Mouse (Mus musculus) liver, embryonic 11.5 days (tissue): ENCODE data around the gene Gm8677. TPM values are rescaled to one million over a fixed set of nuclear protein-coding genes. Genes with fewer than 3 reads are reported as not detected.
"Not testable (repeated sequence)": the region's sequence is repeated elsewhere in the genome, so short reads cannot be mapped to it uniquely, and the experiment has no call there.

Experiments
- ATAC-seq: fragments of 200-750 bp; cut with Nextera tagmentation; replicated peaks from 2 replicates; pipeline ENCODE4 v1.8.0; 2017; ENCODE audit warnings: moderate number of reproducible peaks, mild to moderate bottlenecking, moderate TSS enrichment, moderate library complexity; ENCODE audit not compliant: low FRiP score
- DNase-seq: peaks from one replicate; pipeline ENCODE4 v3.0.0-alpha.2; 2017; ENCODE audit warnings: low spot score
- H3K27ac ChIP-seq: fragments of 300-500 bp; sonication (generic); 2 replicates; pipeline ENCODE4 v1.5.1; 2014; ENCODE audit warnings: mild to moderate bottlenecking, low read depth, low read length, control low read depth
- H3K27me3 ChIP-seq: fragments of 300-500 bp; sonication (generic); replicated peaks from 2 replicates; pipeline ENCODE4 v1.6.1; 2014; ENCODE audit warnings: low read length, mixed read lengths; ENCODE audit not compliant: control insufficient read depth, insufficient read depth
- H3K36me3 ChIP-seq: fragments of 300-500 bp; sonication (generic); 2 replicates; pipeline ENCODE4 v1.6.1; 2014; ENCODE audit warnings: mild to moderate bottlenecking, low read length, moderate library complexity, mixed read lengths; ENCODE audit not compliant: control insufficient read depth, insufficient read depth
- H3K4me1 ChIP-seq: fragments of 300-500 bp; sonication (generic); replicated peaks from 2 replicates; pipeline ENCODE4 v1.6.1; 2014; ENCODE audit warnings: low read length, mixed read lengths; ENCODE audit not compliant: control insufficient read depth, insufficient read depth
- H3K4me2 ChIP-seq: fragments of 300-500 bp; sonication (generic); 2 replicates; pipeline ENCODE4 v1.6.1; 2014; ENCODE audit warnings: mild to moderate bottlenecking, control low read depth, moderate library complexity
- H3K4me3 ChIP-seq: fragments of 300-500 bp; sonication (generic); 2 replicates; pipeline ENCODE4 v1.5.1; 2014; ENCODE audit warnings: low read depth, low read length, control low read depth
- H3K9ac ChIP-seq: fragments of 300-500 bp; sonication (generic); 2 replicates; pipeline ENCODE4 v1.6.1; 2014; ENCODE audit warnings: low read depth, low read length, control low read depth
- H3K9me3 ChIP-seq: fragments of 300-500 bp; sonication (generic); 2 replicates; pipeline ENCODE4 v1.6.1; 2016; ENCODE audit warnings: low read length, inconsistent platforms, mixed read lengths; ENCODE audit not compliant: control insufficient read depth
- WGBS: fragments of 180-500 bp; shearing (Covaris S2); extraction: QIAGEN DNeasy Blood & Tissue Kit; methylation state at CpG from one replicate; pipeline ENCODE4 v1.1.7; 2014; 5-methylcytosine and 5-hydroxymethylcytosine counted together
- polyA plus RNA-seq: library from polyadenylated mRNA; unstranded; fragments of >200 nt; fragmentation: Nextera tagmentation; extraction: Ambion mirVana; gene quantifications from 2 replicates; pipeline ENCODE4 v1.2.1, GENCODE M21; 2014

The Gm8677 gene
- polyA plus RNA-seq: not detected in 2 replicates

- H3K36me3 ChIP-seq, H3K4me1 ChIP-seq, H3K27me3 ChIP-seq, H3K9ac ChIP-seq, H3K27ac ChIP-seq, H3K4me3 ChIP-seq, DNase-seq, H3K4me2 ChIP-seq, ATAC-seq, H3K9me3 ChIP-seq: not testable (repeated sequence)
- no CpG with 5 or more reads among the region's 1 CpGs for WGBS
Measured at GRCm38 (mm10) chr7:22534787-22535186, at the start of gene Gm8677. TSS of gene Gm8677 (minus strand) at chr7:22534887.

GRCm38 (mm10) chr7:22565243-22565642 is 30.6 kb upstream of the Gm8677 start, which contains the start of gene Gm4201:
TSS of gene Gm4201 (minus strand) at chr7:22565343.
- not testable (repeated sequence) for H3K9me3 ChIP-seq, ATAC-seq, DNase-seq, H3K36me3 ChIP-seq, H3K4me2 ChIP-seq, H3K9ac ChIP-seq, H3K27ac ChIP-seq, H3K4me1 ChIP-seq, H3K27me3 ChIP-seq, H3K4me3 ChIP-seq
- WGBS: no CpG with 5 or more reads among the region's 3 CpGs

- not testable (repeated sequence) for H3K36me3 ChIP-seq, H3K9ac ChIP-seq, DNase-seq, ATAC-seq, H3K4me3 ChIP-seq, H3K4me2 ChIP-seq, H3K27ac ChIP-seq, H3K4me1 ChIP-seq, H3K9me3 ChIP-seq, H3K27me3 ChIP-seq
- WGBS: no CpG with 5 or more reads among the region's 3 CpGs
Measured at GRCm38 (mm10) chr7:22522667-22523066, 12.0 kb downstream of the Gm8677 start, which contains the start of gene Vmn1r152. TSS of gene Vmn1r152 (plus strand) at chr7:22522967.

- H3K4me3 ChIP-seq, H3K36me3 ChIP-seq, H3K27ac ChIP-seq, H3K9me3 ChIP-seq, ATAC-seq, DNase-seq, H3K9ac ChIP-seq, H3K27me3 ChIP-seq, H3K4me1 ChIP-seq, H3K4me2 ChIP-seq: not testable (repeated sequence)
- 24% methylated on average over 1 of the region's 3 CpGs for WGBS
Measured at GRCm38 (mm10) chr7:22499578-22499977, 35.1 kb downstream of the Gm8677 start, which contains the start of gene Vmn1r151. TSS of gene Vmn1r151 (minus strand) at chr7:22499678.

Other genes starting within 250 kb of the Gm8677 start
- not detected in 2 replicates for gene Gm4187, start 205.2 kb downstream of the Gm8677 start, polyA plus RNA-seq
- gene Gm8660, start 163.8 kb downstream of the Gm8677 start, polyA plus RNA-seq: not detected in 2 replicates
- not detected in 2 replicates for gene Vmn1r148, start 121.3 kb downstream of the Gm8677 start, polyA plus RNA-seq
- not detected in 2 replicates for gene Vmn1r149, start 96.7 kb downstream of the Gm8677 start, polyA plus RNA-seq
- not detected in 2 replicates for gene Gm10665, start 70.8 kb downstream of the Gm8677 start, polyA plus RNA-seq
- gene Vmn1r151, start 35.2 kb downstream of the Gm8677 start, polyA plus RNA-seq: not detected in 2 replicates
- not detected in 2 replicates for gene Vmn1r152, start 11.9 kb downstream of the Gm8677 start, polyA plus RNA-seq
- not detected in 2 replicates for gene Gm4201, start 30.5 kb upstream of the Gm8677 start, polyA plus RNA-seq
- gene Gm4565, start 53.2 kb upstream of the Gm8677 start, polyA plus RNA-seq: not detected in 2 replicates
- gene Vmn1r155, start 123.1 kb upstream of the Gm8677 start, polyA plus RNA-seq: not detected in 2 replicates
- not detected in 2 replicates for gene Gm8693, start 157.4 kb upstream of the Gm8677 start, polyA plus RNA-seq
- not detected in 2 replicates for gene Gm4567, start 184.8 kb upstream of the Gm8677 start, polyA plus RNA-seq
- not detected in 2 replicates for gene Vmn1r157, start 226.8 kb upstream of the Gm8677 start, polyA plus RNA-seq